Mouse (Mus musculus) left cerebral cortex, adult 11 months (tissue): ENCODE measurements around the gene Plcb2.

Experiments used
- DNase-seq: peaks from one replicate; pipeline ENCODE4 v3.0.0; 2022; ENCODE audit warnings: low spot score

Plcb2 gene

GRCm38 (mm10) chr2:118728337-118728736 lies at the start of gene Plcb2:
Gene Plcb2 (minus strand): TSS chr2:118728438.
- DNase-seq, result no peak

DNA sequence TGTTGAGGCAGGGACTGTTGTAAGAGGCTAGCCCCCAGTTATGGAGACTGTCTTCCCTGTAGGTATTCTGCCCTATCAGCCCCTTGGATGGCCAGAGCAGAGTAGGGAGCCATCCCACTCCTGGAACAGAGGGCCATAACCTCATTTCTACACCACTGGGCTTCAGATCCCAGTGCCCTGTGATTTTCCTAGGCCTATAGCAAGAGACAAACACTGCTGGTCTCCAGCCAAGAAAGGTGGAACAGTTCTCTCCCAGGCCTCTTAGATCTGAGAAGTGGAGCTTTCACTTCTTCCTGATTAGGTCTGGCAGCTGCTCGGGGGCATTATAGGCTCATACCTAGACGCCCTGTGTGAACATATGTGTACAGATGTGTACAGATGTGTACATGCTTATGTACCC lies 48.1 kb upstream of the Plcb2 start:
- no peak for DNase-seq

GRCm38 (mm10) chr2:118775846-118776245 lies 47.6 kb upstream of the Plcb2 start:
- peak; percentile 61 for DNase-seq

DNA sequence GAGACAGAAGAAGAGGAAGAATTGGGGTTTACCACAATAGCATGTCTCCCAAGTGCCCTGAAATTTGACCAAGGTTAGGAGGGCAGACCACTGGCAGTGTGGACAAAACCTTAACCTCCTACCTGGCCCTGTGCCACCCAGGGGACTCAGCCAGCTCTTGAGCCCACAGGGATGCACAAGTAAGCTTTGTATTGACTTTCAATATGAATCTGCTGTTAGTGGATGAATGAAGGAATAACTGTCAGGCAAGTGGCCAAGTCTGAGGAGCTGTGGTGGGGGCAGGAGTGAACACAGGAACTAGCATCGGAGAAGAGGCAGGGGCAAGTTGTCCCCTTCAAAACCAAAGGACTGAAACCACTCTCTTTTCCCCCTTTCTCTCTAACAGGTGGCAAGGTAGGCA lies 47.2 kb upstream of the Plcb2 start:
- DNase-seq, result no peak

- DNase-seq, result no peak
These were observed 46.3 kb upstream of the Plcb2 start for GRCm38 (mm10) chr2:118774536-118774935.

DNA sequence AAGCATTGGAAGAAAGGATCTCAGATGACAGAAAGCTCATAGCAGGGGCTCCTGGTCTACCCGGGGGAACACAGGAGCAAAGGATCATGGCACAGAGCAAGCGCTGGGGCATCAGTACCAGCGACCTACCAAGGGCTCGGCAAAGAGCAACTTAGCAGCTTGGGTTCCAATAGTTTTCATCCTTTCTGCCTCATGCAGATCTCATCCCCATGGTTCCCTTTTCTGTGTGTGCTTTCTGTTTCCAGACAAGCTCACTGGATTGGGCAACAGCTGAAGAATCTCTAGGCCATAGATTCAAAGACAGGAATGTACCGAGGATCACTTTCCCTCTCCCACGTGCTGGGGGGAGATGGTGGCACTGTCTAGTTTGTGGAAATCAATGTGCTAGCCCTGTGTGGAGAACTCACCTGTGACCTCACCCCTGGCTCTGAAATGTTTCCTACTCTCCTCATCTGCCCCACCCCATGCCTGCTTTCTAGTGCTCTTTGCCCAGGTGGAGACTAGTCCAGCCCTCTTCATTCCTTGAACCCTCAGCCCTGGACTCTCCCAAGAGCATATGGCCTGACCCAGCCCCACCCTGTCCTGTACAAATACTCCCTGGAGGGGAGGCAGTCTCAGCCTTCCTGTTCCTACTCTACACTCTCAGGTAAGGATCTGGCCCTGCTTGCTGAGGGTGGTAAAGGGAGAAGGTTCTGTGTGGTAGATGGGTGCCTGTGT lies 44.1 kb upstream of the Plcb2 start, which contains the start of gene Phgr1:
Gene Phgr1 (plus strand): TSS at position 612 of the 717 bp plus-strand sequence.
- no peak for DNase-seq

- no peak for DNase-seq
These were observed 38.1 kb upstream of the Plcb2 start for GRCm38 (mm10) chr2:118766041-118767033.

- no peak for DNase-seq
These were observed 36.6 kb upstream of the Plcb2 start for GRCm38 (mm10) chr2:118764875-118765274.

- no peak for DNase-seq
These were observed 36.0 kb upstream of the Plcb2 start for GRCm38 (mm10) chr2:118764094-118764831.

DNA sequence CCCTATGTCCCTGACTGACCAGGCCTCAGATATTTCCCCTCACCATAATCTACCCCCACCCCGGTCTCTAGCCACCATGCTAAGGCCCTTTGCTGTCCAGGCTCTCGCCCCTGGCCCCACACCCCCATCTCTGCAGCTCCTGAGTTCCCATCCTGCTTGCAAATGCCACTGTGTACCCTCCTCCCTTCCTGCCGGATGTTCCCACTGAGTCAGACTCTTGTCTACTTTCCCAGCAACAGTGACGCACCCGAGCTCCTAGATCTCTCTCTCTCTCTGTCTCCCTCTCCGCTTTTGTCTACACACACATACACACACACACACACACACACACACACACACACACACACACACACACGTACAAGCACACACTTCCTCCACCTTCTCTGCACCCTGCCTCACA lies 35.2 kb upstream of the Plcb2 start:
- DNase-seq, result no peak

DNA sequence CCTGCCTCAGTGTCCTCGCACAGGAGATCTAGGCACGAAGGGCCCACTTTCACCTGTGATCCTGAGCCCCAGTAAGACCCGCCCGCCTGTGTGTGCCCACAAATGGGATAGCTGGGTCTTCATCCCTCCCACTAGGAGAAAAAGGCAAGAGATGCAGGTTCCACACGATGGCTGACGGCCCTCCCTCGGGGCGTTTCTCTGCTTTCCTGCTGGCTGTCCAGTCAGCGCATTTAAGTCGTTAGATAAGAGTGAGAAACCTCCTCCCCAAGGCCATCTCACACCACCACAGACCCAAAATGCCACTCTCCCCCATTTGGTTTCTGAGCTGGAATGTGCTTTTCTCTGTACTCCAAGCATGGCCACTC lies 34.5 kb upstream of the Plcb2 start:
- DNase-seq, result no peak

- peak; percentile 82 for DNase-seq
These were observed 33.9 kb upstream of the Plcb2 start, which contains the start of gene Ccdc9b for GRCm38 (mm10) chr2:118761906-118762783. Gene Ccdc9b (minus strand): TSS chr2:118762661.

- DNase-seq, result no peak
These were observed 33.1 kb upstream of the Plcb2 start for GRCm38 (mm10) chr2:118761358-118761757.

- no peak for DNase-seq
These were observed 32.2 kb upstream of the Plcb2 start for GRCm38 (mm10) chr2:118760311-118761025.

DNA sequence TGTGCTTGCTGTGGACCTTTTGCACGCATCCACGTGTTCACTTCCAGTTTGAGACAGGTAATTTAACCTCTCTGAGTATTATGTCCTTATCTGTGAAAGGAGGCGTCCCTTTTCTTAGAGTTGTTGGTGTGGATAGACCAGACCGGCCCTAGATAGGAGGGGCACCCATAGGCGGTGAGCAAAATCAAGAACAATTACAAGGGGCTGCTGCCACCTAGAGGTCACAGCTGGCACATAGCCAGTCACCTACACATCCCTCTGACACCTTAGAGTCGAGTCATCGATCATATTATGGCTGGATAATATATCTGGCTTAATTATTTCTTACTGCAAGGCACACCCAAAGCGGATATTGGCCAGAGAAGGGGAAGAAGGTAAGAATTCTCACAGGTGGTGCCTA lies 31.6 kb upstream of the Plcb2 start:
- no peak for DNase-seq

DNA sequence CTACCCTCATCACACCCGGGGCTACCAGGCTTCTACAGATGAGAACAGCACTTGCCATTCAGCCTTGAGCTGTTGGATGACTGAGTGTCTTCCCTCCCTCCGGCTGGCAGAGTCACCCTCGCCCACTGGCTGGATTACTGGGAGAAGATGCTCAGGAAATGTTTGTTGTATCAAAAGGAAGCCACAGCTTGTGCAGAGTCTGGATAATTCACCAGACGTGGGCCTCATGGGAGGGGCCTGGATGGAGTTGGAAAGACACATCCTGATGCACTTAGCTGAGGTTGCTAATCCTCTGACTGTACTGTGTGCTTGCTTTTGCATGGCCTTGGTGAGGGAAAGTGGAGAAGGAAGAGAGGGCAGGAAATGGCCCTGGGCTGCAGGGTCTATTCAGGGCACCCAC lies 27.9 kb upstream of the Plcb2 start:
- DNase-seq, result no peak

DNA sequence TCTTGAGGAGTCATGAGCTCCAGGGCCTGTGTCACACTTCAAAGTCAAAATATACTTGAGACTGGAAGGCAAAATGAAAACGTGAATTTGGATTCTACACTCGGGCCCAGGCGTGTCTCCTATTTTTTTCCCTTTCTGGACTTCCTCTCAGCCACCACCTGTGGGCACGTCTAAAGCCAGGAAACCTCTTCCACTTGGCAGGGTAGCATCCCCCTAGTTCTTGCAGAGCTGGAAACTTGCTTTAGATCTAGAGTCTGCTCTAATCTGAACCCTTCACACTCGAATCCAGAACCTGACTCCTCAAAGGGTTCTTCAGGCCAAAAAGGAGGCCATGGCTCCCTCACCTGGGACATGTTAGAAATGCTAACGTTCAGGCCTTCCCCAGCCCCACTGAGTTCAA lies 27.2 kb upstream of the Plcb2 start:
- no peak for DNase-seq

- no peak for DNase-seq
These were observed 25.9 kb upstream of the Plcb2 start for GRCm38 (mm10) chr2:118754143-118754542.

- DNase-seq, result no peak
These were observed 24.5 kb upstream of the Plcb2 start for GRCm38 (mm10) chr2:118752792-118753108.

DNA sequence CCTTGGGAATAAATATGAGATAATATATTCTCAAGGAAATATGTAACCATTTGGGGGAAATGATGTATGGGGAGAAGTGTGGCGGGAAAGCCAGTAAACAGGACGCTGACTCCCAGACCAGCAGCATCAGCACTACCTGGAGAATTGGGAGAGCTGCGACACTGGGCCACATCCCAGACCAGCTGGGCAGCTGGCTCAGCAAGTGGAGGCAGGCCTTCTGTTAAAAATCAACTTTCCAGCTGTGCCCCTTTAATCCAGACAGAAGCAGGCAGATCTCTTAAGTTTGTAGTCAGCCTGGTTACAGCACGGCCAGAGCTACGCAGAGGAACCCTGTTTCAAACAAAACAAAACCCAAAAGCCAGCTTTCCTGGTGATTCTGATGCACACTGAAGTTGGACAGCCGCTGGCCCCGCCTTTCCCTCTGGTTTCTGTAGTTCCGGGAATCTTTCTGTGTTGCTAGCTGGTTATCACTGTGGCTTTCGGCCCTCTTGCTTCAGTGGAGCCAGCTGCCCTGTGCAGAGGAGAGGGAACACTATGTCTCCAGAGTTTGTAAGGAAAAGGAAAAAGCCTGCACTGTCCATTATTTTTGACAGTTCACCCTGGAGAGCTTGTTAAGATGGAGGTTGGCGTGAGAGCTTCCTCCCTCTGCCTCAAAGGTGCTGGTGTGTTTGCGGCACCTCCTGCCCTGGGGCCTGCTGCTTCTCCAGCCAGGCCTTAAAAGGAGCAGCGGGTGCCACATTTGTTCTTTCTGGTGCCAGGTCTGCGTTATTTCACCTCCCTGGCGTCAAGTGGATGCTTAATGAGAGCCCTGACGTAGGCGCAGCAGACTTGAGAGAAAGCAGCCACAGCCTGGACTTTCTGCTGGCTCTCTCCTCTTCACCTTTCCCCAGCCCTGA lies 23.9 kb upstream of the Plcb2 start:
- DNase-seq, result no peak
